Mouse (Mus musculus): ENCODE measurements around the gene Cpm.

- no peak for TF ChIP-seq UBTF (IDR thresholded peaks at IDR 0.05; ENCODE audit: low read depth, low read length)
- TF ChIP-seq POLR2A (IDR thresholded peaks at IDR 0.05; ENCODE audit: low read depth, low read length) = no peak
- no peak for TF ChIP-seq ZMIZ1 (IDR thresholded peaks at IDR 0.05; ENCODE audit: low read depth, low read length)
- no peak for TF ChIP-seq CTCF (conservative IDR thresholded peaks at IDR 0.05 in 1 of 2, IDR thresholded peaks at IDR 0.05 in 1 of 2; ENCODE audit: low read depth in 2 of 2, low read length in 2 of 2)
- no peak for TF ChIP-seq KAT2A (IDR thresholded peaks at IDR 0.05; ENCODE audit: insufficient replicate concordance, low read length)
Measured at GRCm38 (mm10) chr10:117655908-117656661, 26.8 kb downstream of the Cpm start.
